Mouse (Mus musculus): ENCODE results near the gene Lmo7. TPM values are rescaled to one million over a fixed set of nuclear protein-coding genes. Genes with fewer than 3 reads are reported as not detected.

Gene Lmo7
- polyA plus RNA-seq, 1 experiment from 2014 or later: 29.1 TPM

- no peak overlapping the region for H3K4me3 ChIP-seq (replicated peaks; ENCODE audit: low read length)
- no peaks in the 10 kb centered on the region for H3K9me3 ChIP-seq (replicated peaks; ENCODE audit: control insufficient read depth, low read length)
- H3K27ac ChIP-seq (ENCODE audit: low read length): no peak overlapping the region
- H3K27me3 ChIP-seq (ENCODE audit: control insufficient read depth, insufficient read depth, low read length): no peaks in the 10 kb centered on the region
- H3K4me1 ChIP-seq (ENCODE audit: control insufficient read depth, insufficient read depth, low read length): no peaks in the 10 kb centered on the region
- no peak overlapping the region for H3K4me2 ChIP-seq (ENCODE audit: low read depth, low read length)
- ATAC-seq (ENCODE audit: insufficient read depth, low FRiP score): no peak
- H3K9ac ChIP-seq (ENCODE audit: low read length): no peak overlapping the region
- H3K36me3 ChIP-seq (ENCODE audit: control insufficient read depth, insufficient read depth, low read length): no peaks in the 10 kb centered on the region
- WGBS: 89% methylated on average over 12 of the region's 12 CpGs
These were observed 198.0 kb downstream of the Lmo7 start for GRCm38 (mm10) chr14:101927646-101928244.

DNA sequence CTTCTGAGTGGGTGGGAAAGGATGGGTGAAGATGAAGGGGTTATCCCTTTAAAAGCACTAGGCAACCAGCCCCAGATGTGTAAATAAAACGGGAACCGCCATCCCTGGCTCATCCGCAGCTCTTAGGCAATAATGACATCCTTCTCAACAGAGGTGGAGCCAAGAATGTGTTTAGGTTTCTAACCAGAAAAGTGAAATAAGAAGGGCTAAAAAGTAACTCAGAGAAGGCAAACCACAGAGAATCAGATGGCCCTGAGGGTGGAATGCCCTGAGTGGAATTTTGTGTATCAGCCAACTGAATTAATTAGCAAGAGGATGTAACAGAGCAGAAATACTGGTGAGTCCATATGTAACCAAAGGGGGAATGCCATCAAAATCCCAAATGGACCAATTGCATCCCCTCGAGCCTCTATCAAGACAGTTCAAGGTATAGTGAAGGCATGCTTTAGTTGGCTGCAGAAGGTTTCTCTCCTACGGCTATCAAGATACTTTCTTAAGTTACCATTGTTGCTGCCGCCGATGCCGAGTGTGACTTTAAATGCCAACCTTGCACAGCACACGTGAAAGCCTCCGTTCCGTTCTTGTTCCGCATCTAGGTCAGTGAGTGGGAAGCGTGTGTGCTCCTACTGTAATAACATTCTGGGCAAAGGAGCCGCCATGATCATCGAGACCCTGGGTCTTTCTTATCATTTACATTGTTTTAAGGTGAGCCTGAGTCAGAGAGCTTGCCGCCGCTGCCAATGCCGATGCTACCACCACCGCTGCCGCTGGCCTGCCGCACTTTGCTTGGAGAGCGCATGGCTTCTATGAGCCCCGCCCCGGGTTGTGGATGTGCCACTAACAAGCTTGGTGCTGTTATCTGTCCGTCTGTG lies 201.1 kb downstream of the Lmo7 start:
- ATAC-seq (ENCODE audit: insufficient read depth, low FRiP score): no peak
- whole genome bisulfite sequencing: 95% methylated on average over 25 of the region's 25 CpGs
- no peak overlapping the region for H3K4me3 ChIP-seq (replicated peaks; ENCODE audit: low read length)
- H3K4me1 ChIP-seq (ENCODE audit: control insufficient read depth, insufficient read depth, low read length): no peaks in the 10 kb centered on the region
- no peaks in the 10 kb centered on the region for H3K27me3 ChIP-seq (ENCODE audit: control insufficient read depth, insufficient read depth, low read length)
- H3K9me3 ChIP-seq (replicated peaks; ENCODE audit: control insufficient read depth, low read length): no peaks in the 10 kb centered on the region
- no peak overlapping the region for H3K9ac ChIP-seq (ENCODE audit: low read length)
- no peaks in the 10 kb centered on the region for H3K36me3 ChIP-seq (ENCODE audit: control insufficient read depth, insufficient read depth, low read length)
- no peak overlapping the region for H3K27ac ChIP-seq (ENCODE audit: low read length)
- no peak overlapping the region for H3K4me2 ChIP-seq (ENCODE audit: low read depth, low read length)

DNA sequence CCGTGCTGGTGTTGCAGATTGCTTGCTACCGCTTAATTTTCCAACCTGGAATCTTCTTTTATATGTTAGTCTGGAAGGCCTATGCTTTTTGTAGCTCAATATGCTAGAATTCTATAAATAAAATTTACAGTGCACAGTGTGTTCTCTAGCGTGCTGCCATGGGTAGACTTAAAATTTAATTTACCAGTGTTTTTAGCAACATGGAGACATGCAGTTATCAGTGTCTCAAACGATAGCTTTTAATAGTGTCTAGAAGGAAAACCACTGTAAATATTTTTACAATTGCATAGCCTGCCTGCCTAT lies 201.6 kb downstream of the Lmo7 start:
- H3K9ac ChIP-seq (ENCODE audit: low read length): no peak overlapping the region
- ATAC-seq (ENCODE audit: insufficient read depth, low FRiP score): no peak
- 92% methylated on average over 4 of the region's 4 CpGs for WGBS
- H3K27ac ChIP-seq (ENCODE audit: low read length): no peak overlapping the region
- no peak overlapping the region for H3K4me2 ChIP-seq (ENCODE audit: low read depth, low read length)
- H3K4me3 ChIP-seq (replicated peaks; ENCODE audit: low read length): no peak overlapping the region
- no peaks in the 10 kb centered on the region for H3K9me3 ChIP-seq (replicated peaks; ENCODE audit: control insufficient read depth, low read length)
- no peaks in the 10 kb centered on the region for H3K4me1 ChIP-seq (ENCODE audit: control insufficient read depth, insufficient read depth, low read length)
- no peaks in the 10 kb centered on the region for H3K27me3 ChIP-seq (ENCODE audit: control insufficient read depth, insufficient read depth, low read length)
- H3K36me3 ChIP-seq (ENCODE audit: control insufficient read depth, insufficient read depth, low read length): no peaks in the 10 kb centered on the region

DNA sequence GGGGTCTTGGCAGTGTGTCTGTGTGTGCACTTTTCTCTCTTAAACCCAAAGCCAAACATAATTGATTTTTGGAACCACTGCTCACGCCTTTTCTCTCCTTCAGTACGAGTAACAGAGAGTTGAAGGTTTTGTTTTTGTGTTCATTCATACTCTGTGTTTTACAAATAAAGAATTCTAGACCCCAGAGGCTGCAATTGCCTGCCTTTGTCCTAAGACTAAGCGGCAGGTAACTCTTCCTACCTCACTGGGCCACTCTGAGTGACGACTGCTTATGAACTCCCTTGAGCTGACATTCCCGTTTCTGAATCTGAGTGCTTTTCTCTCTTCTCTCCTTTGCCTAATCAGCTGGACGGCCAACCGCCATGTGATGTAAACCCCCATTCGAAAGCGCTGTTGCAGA lies 203.8 kb downstream of the Lmo7 start:
- ATAC-seq (ENCODE audit: insufficient read depth, low FRiP score): no peak
- Histone ChIP-seq H3K4me2 (ENCODE audit: low read depth, low read length) (no peak overlapping the region), H3K27me3 (ENCODE audit: control insufficient read depth, insufficient read depth, low read length) (no peaks in the 10 kb centered on the region), H3K27ac (ENCODE audit: low read length) (no peak overlapping the region), H3K9me3 (replicated peaks; ENCODE audit: control insufficient read depth, low read length) (no peaks in the 10 kb centered on the region), H3K36me3 (ENCODE audit: control insufficient read depth, insufficient read depth, low read length) (no peaks in the 10 kb centered on the region), H3K9ac (ENCODE audit: low read length) (no peak overlapping the region), H3K4me3 (replicated peaks; ENCODE audit: low read length) (no peak overlapping the region), H3K4me1 (ENCODE audit: control insufficient read depth, insufficient read depth, low read length) (no peaks in the 10 kb centered on the region)
- 73% methylated on average over 9 of the region's 9 CpGs for WGBS

- 5% methylated on average over 4 of the region's 4 CpGs for WGBS
- Histone ChIP-seq H3K4me2 (ENCODE audit: low read depth, low read length) (peak overlapping the region; percentile 23), H3K9me3 (replicated peaks; ENCODE audit: control insufficient read depth, low read length) (no peaks in the 10 kb centered on the region), H3K4me1 (ENCODE audit: control insufficient read depth, insufficient read depth, low read length) (no peaks in the 10 kb centered on the region), H3K9ac (ENCODE audit: low read length) (no peak overlapping the region), H3K4me3 (replicated peaks; ENCODE audit: low read length) (no peak overlapping the region), H3K36me3 (ENCODE audit: control insufficient read depth, insufficient read depth, low read length) (no peaks in the 10 kb centered on the region), H3K27me3 (ENCODE audit: control insufficient read depth, insufficient read depth, low read length) (no peaks in the 10 kb centered on the region), H3K27ac (ENCODE audit: low read length) (no peak overlapping the region)
- peak; percentile 50; the same call in 1 of the 2 replicates for ATAC-seq (ENCODE audit: insufficient read depth, low FRiP score)
These were observed 213.2 kb downstream of the Lmo7 start for GRCm38 (mm10) chr14:101942971-101943370.

- ATAC-seq (ENCODE audit: insufficient read depth, low FRiP score): no peak
These were observed 217.2 kb downstream of the Lmo7 start for GRCm38 (mm10) chr14:101946711-101947516.

GRCm38 (mm10) chr14:101949114-101949513 lies 219.4 kb downstream of the Lmo7 start:
- H3K4me2 ChIP-seq (ENCODE audit: low read depth, low read length): no peak overlapping the region
- no peaks in the 10 kb centered on the region for H3K36me3 ChIP-seq (ENCODE audit: control insufficient read depth, insufficient read depth, low read length)
- H3K4me1 ChIP-seq (ENCODE audit: control insufficient read depth, insufficient read depth, low read length): no peaks in the 10 kb centered on the region
- no peak overlapping the region for H3K4me3 ChIP-seq (replicated peaks; ENCODE audit: low read length)
- H3K9me3 ChIP-seq (replicated peaks; ENCODE audit: control insufficient read depth, low read length): no peaks in the 10 kb centered on the region
- no peak overlapping the region for H3K9ac ChIP-seq (ENCODE audit: low read length)
- WGBS: 44% methylated on average over 2 of the region's 2 CpGs
- H3K27me3 ChIP-seq (ENCODE audit: control insufficient read depth, insufficient read depth, low read length): no peaks in the 10 kb centered on the region
- ATAC-seq (ENCODE audit: insufficient read depth, low FRiP score): peak; percentile 17; the same call in 1 of the 2 replicates
- H3K27ac ChIP-seq (ENCODE audit: low read length): no peak overlapping the region

More at GRCm38 (mm10) chr14:101946711-101947516, 217.2 kb downstream of the Lmo7 start:
- Histone ChIP-seq H3K4me3 (replicated peaks; ENCODE audit: low read length) (no peak overlapping the region), H3K4me1 (ENCODE audit: control insufficient read depth, insufficient read depth, low read length) (no peaks in the 10 kb centered on the region), H3K9ac (ENCODE audit: low read length) (no peak overlapping the region), H3K36me3 (ENCODE audit: control insufficient read depth, insufficient read depth, low read length) (no peaks in the 10 kb centered on the region), H3K9me3 (replicated peaks; ENCODE audit: control insufficient read depth, low read length) (no peaks in the 10 kb centered on the region), H3K27me3 (ENCODE audit: control insufficient read depth, insufficient read depth, low read length) (no peaks in the 10 kb centered on the region), H3K27ac (ENCODE audit: low read length) (no peak overlapping the region), H3K4me2 (ENCODE audit: low read depth, low read length) (no peak overlapping the region)
- WGBS: 53% methylated on average over 21 of the region's 21 CpGs

DNA sequence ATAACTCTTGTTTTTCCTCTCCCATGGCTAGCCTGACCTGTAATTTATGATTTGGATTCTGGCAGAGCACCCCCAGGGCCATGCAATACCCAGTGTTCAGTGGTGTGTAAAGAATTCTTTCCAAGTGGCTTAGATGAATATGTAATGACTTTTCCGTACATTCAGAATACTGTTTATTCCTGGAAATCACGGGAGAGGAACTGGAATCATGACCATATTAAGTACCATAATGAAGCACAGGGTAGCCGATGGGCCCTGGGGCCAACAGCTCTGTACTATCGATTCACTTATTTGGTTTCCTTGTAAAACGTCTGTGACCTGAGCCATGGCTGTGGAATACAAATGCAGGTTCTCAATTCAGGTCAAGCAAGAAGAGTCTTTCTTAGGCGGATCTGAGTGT lies 221.3 kb downstream of the Lmo7 start:
- 80% methylated on average over 6 of the region's 6 CpGs for WGBS
- H3K9me3 ChIP-seq (replicated peaks; ENCODE audit: control insufficient read depth, low read length): no peaks in the 10 kb centered on the region
- no peak for ATAC-seq (ENCODE audit: insufficient read depth, low FRiP score)

More for the DNA sequence above, 221.3 kb downstream of the Lmo7 start:
- H3K27me3 ChIP-seq (ENCODE audit: control insufficient read depth, insufficient read depth, low read length): no peaks in the 10 kb centered on the region
- no peak overlapping the region for H3K4me2 ChIP-seq (ENCODE audit: low read depth, low read length)
- H3K4me1 ChIP-seq (ENCODE audit: control insufficient read depth, insufficient read depth, low read length): no peaks in the 10 kb centered on the region
- no peak overlapping the region for H3K9ac ChIP-seq (ENCODE audit: low read length)
- no peaks in the 10 kb centered on the region for H3K36me3 ChIP-seq (ENCODE audit: control insufficient read depth, insufficient read depth, low read length)
- no peak overlapping the region for H3K27ac ChIP-seq (ENCODE audit: low read length)
- no peak overlapping the region for H3K4me3 ChIP-seq (replicated peaks; ENCODE audit: low read length)

Data from stomach, embryonic 16.5 days (tissue).